Mouse (Mus musculus) liver, embryonic 14.5 days (tissue): ENCODE data around the gene Hnrnpa1.
"Not testable (repeated sequence)": the region's sequence is repeated elsewhere in the genome, so short reads cannot be mapped to it uniquely, and the experiment has no call there.

Source experiments
- CTCF ChIP-seq: IDR thresholded peaks from 2 replicates; pipeline ENCODE4 v1.5.1; 2016; ENCODE audit warnings: antibody characterized with exemption, low read depth, control low read depth
- EP300 ChIP-seq: IDR thresholded peaks from 2 replicates; pipeline ENCODE4 v1.6.1; 2016; ENCODE audit warnings: antibody characterized with exemption, low read depth

DNA sequence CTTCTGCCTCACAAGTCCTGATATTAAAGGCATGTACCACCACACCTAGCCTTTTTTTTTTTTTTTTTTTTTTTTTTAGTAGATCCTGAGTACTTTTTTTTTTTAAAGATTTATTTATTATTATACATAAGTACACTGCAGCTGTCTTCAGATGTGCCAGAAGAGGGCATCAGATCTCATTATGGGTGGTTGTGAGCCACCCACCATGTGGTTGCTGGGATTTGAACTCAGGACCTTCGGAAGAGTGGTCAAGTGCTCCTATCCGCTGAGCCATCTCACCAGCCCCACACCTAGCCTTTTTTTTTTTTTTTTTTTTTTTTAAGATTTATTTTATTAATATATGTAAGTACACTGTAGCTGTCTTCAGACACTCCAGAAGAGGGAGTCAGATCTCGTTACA is 35.7 kb downstream of the Hnrnpa1 start:
- not testable (repeated sequence) for TF ChIP-seq CTCF, EP300
